Comparison of ENCODE assay signal across 14 mouse cellular contexts in genomic region chr10:10761274-10761673, GRCm38 (mm10).
DNase-seq lines count a peak whose midpoint lies in the region; TF ChIP-seq lines count a peak whose summit lies in the region.
"Had no signal": no experiment of that assay in that cellular context is flagged by ENCODE, and none has a peak within 500 bp of the region (broad histone marks: within the 10 kb centered on the region; RNA-seq: fewer than 3 reads in every experiment).

No protein-coding gene starts in this region.

- TF ChIP-seq CTCF in gastrocnemius, adult 2 months (IDR thresholded peaks at IDR 0.05) = no peak

- peak; percentile 15 for DNase-seq in gastrocnemius, adult 2 months
- no peak for DNase-seq in gastrocnemius, postnatal 36 days
- peak; percentile 20 for DNase-seq in kidney, postnatal 14 days
- DNase-seq in kidney, adult 11 months = no peak
- DNase-seq in ovary, postnatal 14 days (ENCODE audit: low spot score) = peak; percentile 1
- no peak for DNase-seq in ovary, adult 18-20 months (ENCODE audit: low spot score)
- no peak for DNase-seq in layer of hippocampus, postnatal 36 days
- no peak for DNase-seq in adrenal gland, adult 8-10 months
- DNase-seq: cerebellum, adult 11-12 months; midbrain, embryonic 14.5 days; right cerebral cortex, postnatal 14 days; thymus, postnatal 4 days had no signal

- intact Hi-C loops in gastrocnemius, adult 2 months (cut with DNase I) = no loop called here
- intact Hi-C loops in gastrocnemius, postnatal 36 days (cut with DNase I) = no loop called here

- no peak overlapping the region for H3K27ac ChIP-seq in gastrocnemius, adult 2 months
- H3K27ac ChIP-seq: embryonic facial prominence, embryonic 12.5 days; limb, embryonic 15.5 days had no signal

- H3K4me3 ChIP-seq in gastrocnemius, adult 2 months = no peak overlapping the region
- H3K4me3 ChIP-seq: embryonic facial prominence, embryonic 12.5 days; limb, embryonic 15.5 days had no signal

Comparison
In these comparisons a context has a peak if more than half of its experiments do, and no peak if none do; other contexts are left out.
1. DNase-seq: peak in gastrocnemius, adult 2 months (single experiment), kidney, postnatal 14 days (single experiment) and ovary, postnatal 14 days (single experiment); none in gastrocnemius, postnatal 36 days (0 of 2), kidney, adult 11 months (single experiment), ovary, adult 18-20 months (single experiment), layer of hippocampus, postnatal 36 days (0 of 2) and adrenal gland, adult 8-10 months (single experiment).